36 mouse cellular contexts compared by ENCODE assay signal in the genomic region with DNA sequence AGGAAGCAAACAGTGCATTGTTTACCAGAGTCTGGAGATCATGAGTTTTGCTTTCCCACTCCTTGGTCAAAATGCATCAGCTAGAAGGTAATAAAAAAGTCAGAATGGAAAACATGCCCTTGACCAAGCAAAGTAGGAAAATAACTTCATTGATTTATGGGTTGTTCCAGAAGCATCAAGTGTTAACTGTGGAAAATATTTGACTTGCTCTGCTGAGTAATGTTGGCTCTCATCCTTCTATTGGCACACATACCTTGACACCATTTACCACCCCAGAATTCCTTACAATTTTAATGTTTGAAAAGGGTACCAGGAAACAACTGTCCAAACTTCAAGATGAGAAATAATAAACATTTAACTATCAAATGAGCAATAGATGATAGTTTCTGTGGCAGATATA. TPM values are rescaled to one million over a fixed set of nuclear protein-coding genes. Genes with fewer than 3 reads are reported as not detected.
"Had no signal": no experiment of that assay in that cellular context is flagged by ENCODE, and none has a peak within 500 bp of the region (broad histone marks: within the 10 kb centered on the region; RNA-seq: fewer than 3 reads in every experiment).

No protein-coding gene starts in this region.

- H3K9me3 ChIP-seq: embryonic facial prominence, embryonic 10.5 days; embryonic facial prominence, embryonic 12.5 days; embryonic facial prominence, embryonic 13.5 days; embryonic facial prominence, embryonic 15.5 days; forebrain, embryonic 10.5 days; forebrain, embryonic 12.5 days; forebrain, embryonic 13.5 days; forebrain, embryonic 15.5 days had no signal

- H3K9ac ChIP-seq: embryonic facial prominence, embryonic 12.5 days; embryonic facial prominence, embryonic 13.5 days; embryonic facial prominence, embryonic 15.5 days; forebrain, embryonic 12.5 days; forebrain, embryonic 13.5 days; forebrain, embryonic 15.5 days; forebrain, postnatal 0 days had no signal

- H3K4me1 ChIP-seq: embryonic facial prominence, embryonic 10.5 days; embryonic facial prominence, embryonic 12.5 days; embryonic facial prominence, embryonic 13.5 days; embryonic facial prominence, embryonic 15.5 days; forebrain, embryonic 13.5 days; forebrain, embryonic 15.5 days had no signal

- DNase-seq: cerebellum, adult 18-20 months; cerebellum, adult 2 months; cerebellum, adult 8-10 months; cerebellum, adult 9-10 months; cerebellum, adult 9-11 months; cerebellum, postnatal 10 days; cerebellum, postnatal 14 days; cerebellum, postnatal 25 days; cerebellum, postnatal 36 days; embryo, embryonic 11 days; forebrain, postnatal 0 days; gastrocnemius, adult 2 months; gastrocnemius, postnatal 10 days; gastrocnemius, postnatal 14 days; gastrocnemius, postnatal 25 days; gastrocnemius, postnatal 36 days had no signal

- H3K36me3 ChIP-seq: embryonic facial prominence, embryonic 10.5 days; embryonic facial prominence, embryonic 12.5 days; embryonic facial prominence, embryonic 13.5 days; embryonic facial prominence, embryonic 15.5 days; forebrain, embryonic 10.5 days; forebrain, embryonic 12.5 days; forebrain, embryonic 15.5 days had no signal

- H3K4me2 ChIP-seq: embryonic facial prominence, embryonic 12.5 days; embryonic facial prominence, embryonic 13.5 days; embryonic facial prominence, embryonic 15.5 days; forebrain, embryonic 12.5 days; forebrain, embryonic 13.5 days; forebrain, embryonic 15.5 days had no signal

- H3K27me3 ChIP-seq: embryonic facial prominence, embryonic 12.5 days; embryonic facial prominence, embryonic 13.5 days; embryonic facial prominence, embryonic 15.5 days; forebrain, embryonic 12.5 days; forebrain, embryonic 13.5 days; forebrain, embryonic 15.5 days had no signal

- H3K27ac ChIP-seq: embryonic facial prominence, embryonic 10.5 days; embryonic facial prominence, embryonic 12.5 days; embryonic facial prominence, embryonic 13.5 days; embryonic facial prominence, embryonic 15.5 days; forebrain, embryonic 10.5 days; forebrain, embryonic 12.5 days; forebrain, embryonic 13.5 days; forebrain, embryonic 15.5 days; gastrocnemius, adult 2 months had no signal

- H3K4me3 ChIP-seq: embryonic facial prominence, embryonic 10.5 days; embryonic facial prominence, embryonic 12.5 days; embryonic facial prominence, embryonic 13.5 days; embryonic facial prominence, embryonic 15.5 days; erythroblast, embryonic 14.5 days; forebrain, embryonic 10.5 days; forebrain, embryonic 12.5 days; forebrain, embryonic 13.5 days; forebrain, embryonic 15.5 days; gastrocnemius, adult 2 months had no signal

- ATAC-seq: forebrain, embryonic 13.5 days; forebrain, embryonic 14.5 days; forebrain, embryonic 15.5 days; forebrain, embryonic 16.5 days; forebrain, postnatal 0 days had no signal

RNA-seq across cellular contexts. Expression of gene Tmem52b, which starts 13.7 kb away (rescaled TPM):
- total RNA-seq: forebrain, postnatal 0 days; gastrocnemius, adult 18-20 months; gastrocnemius, adult 2 months; gastrocnemius, adult 8-10 months; gastrocnemius, postnatal 10 days; gastrocnemius, postnatal 14 days; gastrocnemius, postnatal 25 days; gastrocnemius, postnatal 36 days; gastrocnemius, postnatal 4 days; granulocyte monocyte progenitor cell, adult 5-6 weeks had no signal
- polyA plus RNA-seq: cerebellum, adult 2 months; cortical plate, adult 2 months; embryonic facial prominence, embryonic 10.5 days; embryonic facial prominence, embryonic 11.5 days; embryonic facial prominence, embryonic 12.5 days; embryonic facial prominence, embryonic 13.5 days; embryonic facial prominence, embryonic 14.5 days; embryonic facial prominence, embryonic 15.5 days; erythroblast, embryonic 14.5 days; forebrain, embryonic 10.5 days; forebrain, embryonic 11.5 days; forebrain, embryonic 12.5 days; forebrain, embryonic 13.5 days; forebrain, embryonic 14.5 days; forebrain, embryonic 15.5 days; forebrain, embryonic 16.5 days; forebrain, postnatal 0 days; frontal cortex, adult 2 months had no signal

RNA-seq across cellular contexts. Expression of gene Olr1, which starts 19.1 kb away (rescaled TPM):
- total RNA-seq: gastrocnemius, adult 2 months; gastrocnemius, postnatal 14 days; gastrocnemius, postnatal 25 days; gastrocnemius, postnatal 36 days; gastrocnemius, postnatal 4 days had no signal
- polyA plus RNA-seq: cerebellum, adult 2 months; cortical plate, adult 2 months; embryonic facial prominence, embryonic 13.5 days; embryonic facial prominence, embryonic 15.5 days; erythroblast, embryonic 14.5 days; forebrain, embryonic 10.5 days; forebrain, embryonic 11.5 days; forebrain, embryonic 12.5 days; forebrain, embryonic 13.5 days; forebrain, embryonic 14.5 days; forebrain, embryonic 15.5 days; forebrain, embryonic 16.5 days; forebrain, postnatal 0 days had no signal

RNA-seq across cellular contexts. Expression of gene Klre1, which starts 51.6 kb away (rescaled TPM):
- total RNA-seq: forebrain, postnatal 0 days; gastrocnemius, adult 18-20 months; gastrocnemius, adult 2 months; gastrocnemius, adult 8-10 months; gastrocnemius, postnatal 10 days; gastrocnemius, postnatal 14 days; gastrocnemius, postnatal 25 days; gastrocnemius, postnatal 36 days; gastrocnemius, postnatal 4 days; granulocyte monocyte progenitor cell, adult 5-6 weeks had no signal
- polyA plus RNA-seq: cerebellum, adult 2 months; embryonic facial prominence, embryonic 10.5 days; embryonic facial prominence, embryonic 11.5 days; embryonic facial prominence, embryonic 12.5 days; embryonic facial prominence, embryonic 13.5 days; embryonic facial prominence, embryonic 14.5 days; embryonic facial prominence, embryonic 15.5 days; erythroblast, embryonic 14.5 days; forebrain, embryonic 10.5 days; forebrain, embryonic 11.5 days; forebrain, embryonic 12.5 days; forebrain, embryonic 13.5 days; forebrain, embryonic 14.5 days; forebrain, embryonic 15.5 days; forebrain, embryonic 16.5 days; forebrain, postnatal 0 days had no signal
